Mouse (Mus musculus) MEL (cell line): Measurements from ENCODE around the gene Sox10.

Experiments used
- BHLHE40 ChIP-seq: IDR thresholded peaks from 2 replicates; pipeline ENCODE4 v1.6.1; 2012; ENCODE audit warnings: low read depth, mild to moderate bottlenecking, inconsistent platforms, low read length, improper control_type of control experiment, borderline replicate concordance
- CTCF ChIP-seq, 3 experiments: IDR thresholded peaks in 2 of 3; conservative IDR thresholded peaks in 1 of 3; 2 replicates each; pipeline ENCODE4 v1.5.1; 2011 to 2012; ENCODE audit warnings: low read length in 3 of 3, low read depth in 2 of 3, mild to moderate bottlenecking in 2 of 3, improper control_type of control experiment in 1 of 3, inconsistent platforms in 1 of 3, mixed read lengths in 1 of 3, moderate library complexity in 1 of 3; ENCODE audit not compliant: control insufficient read depth in 1 of 3, insufficient read depth in 1 of 3, poor library complexity in 1 of 3, severe bottlenecking in 1 of 3
- EP300 ChIP-seq, 2 experiments: IDR thresholded peaks; 2 replicates each; pipeline ENCODE4 v1.6.1; 2011; ENCODE audit warnings: improper control_type of control experiment in 2 of 2, low read length in 2 of 2, low read depth in 1 of 2, mild to moderate bottlenecking in 1 of 2
- MXI1 ChIP-seq: IDR thresholded peaks from 2 replicates; pipeline ENCODE4 v1.6.1; 2011; ENCODE audit warnings: mild to moderate bottlenecking, low read depth, low read length, improper control_type of control experiment
- MYC ChIP-seq: IDR thresholded peaks from 2 replicates; pipeline ENCODE4 v1.6.1; 2011; ENCODE audit warnings: low read depth, mild to moderate bottlenecking, low read length, improper control_type of control experiment, moderate library complexity
- POLR2A ChIP-seq, 2 experiments: IDR thresholded peaks; 2 replicates each; pipeline ENCODE4 v1.6.1; 2011 to 2012; ENCODE audit warnings: low read length in 2 of 2, mild to moderate bottlenecking in 2 of 2, control low read depth in 1 of 2, improper control_type of control experiment in 1 of 2, low read depth in 1 of 2, moderate library complexity in 1 of 2; ENCODE audit not compliant: control insufficient read depth in 1 of 2, insufficient read depth in 1 of 2, poor library complexity in 1 of 2
- POLR2AphosphoS5 ChIP-seq: IDR thresholded peaks from 2 replicates; pipeline ENCODE4 v1.6.1; 2012; ENCODE audit warnings: low read depth, borderline replicate concordance, mild to moderate bottlenecking, inconsistent platforms, low read length, moderate library complexity, mixed read lengths

DNA sequence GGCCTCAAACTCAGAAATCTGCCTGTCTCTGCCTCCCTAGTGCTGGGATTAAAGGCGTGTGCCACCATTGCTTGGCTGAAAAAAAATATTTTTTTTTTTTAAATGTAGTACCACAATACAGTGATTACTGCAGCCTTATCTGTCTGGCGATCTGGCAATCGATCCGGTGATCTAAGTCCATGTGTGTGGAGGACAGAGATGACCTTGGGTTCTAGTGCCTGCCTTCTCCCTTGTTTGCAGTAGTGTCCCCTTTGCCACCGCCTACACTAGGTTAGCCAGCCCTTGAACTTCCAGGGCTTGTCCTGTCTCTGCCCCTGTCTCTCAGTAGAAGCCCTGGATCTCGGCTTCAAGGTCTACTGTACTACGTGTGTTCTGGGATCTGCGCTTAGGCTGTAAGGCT is 22.8 kb upstream of the Sox10 start:
- TF ChIP-seq BHLHE40 (no peak), CTCF (IDR thresholded peaks at IDR 0.05 in 2 of 3, conservative IDR thresholded peaks at IDR 0.05 in 1 of 3; ENCODE audit: control insufficient read depth in 1 of 3, insufficient read depth in 1 of 3, low read depth in 2 of 3, low read length in 3 of 3, poor library complexity in 1 of 3, severe bottlenecking in 1 of 3) (no peak), EP300 (IDR thresholded peaks at IDR 0.05; ENCODE audit: low read depth in 1 of 2, low read length in 2 of 2) (no peak), MXI1 (no peak), POLR2A (IDR thresholded peaks at IDR 0.05; ENCODE audit: control insufficient read depth in 1 of 2, insufficient read depth in 1 of 2, low read depth in 1 of 2, low read length in 2 of 2, poor library complexity in 1 of 2) (no peak), MYC (no peak), POLR2AphosphoS5 (no peak)
